Mouse (Mus musculus) embryo, embryonic 9.5 days (tissue): Measurements from ENCODE around the gene Vmn1r114.
"Not testable (repeated sequence)": the region's sequence is repeated elsewhere in the genome, so short reads cannot be mapped to it uniquely, and the experiment has no call there.

Experiments
- DNase-seq: peaks from one replicate; pipeline ENCODE4 v3.0.0-alpha.2; 2017; ENCODE audit errors: extremely low spot score

Gene Vmn1r114

DNA sequence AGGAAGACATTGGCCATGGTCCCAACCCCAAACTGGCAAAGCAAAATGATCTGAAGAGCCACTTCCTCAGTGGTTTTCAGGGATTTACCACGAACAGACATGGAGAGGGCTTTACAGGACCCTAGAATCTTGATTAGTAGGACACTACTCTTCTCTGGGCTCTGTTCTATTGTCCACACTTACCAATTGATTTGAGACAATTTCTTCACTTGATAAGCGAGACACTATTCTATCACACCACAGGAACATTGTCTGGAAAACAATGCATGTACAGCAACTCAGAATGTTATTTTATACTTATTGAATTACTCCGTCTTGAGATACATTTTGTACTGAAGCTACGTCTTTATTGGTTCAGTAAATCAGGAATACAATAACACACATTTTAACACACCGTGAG lies at the start of gene Vmn1r114:
Gene Vmn1r114, minus strand, starts transcription at position 101 of the 400 bp plus-strand sequence.
- DNase-seq = not testable (repeated sequence)

DNA sequence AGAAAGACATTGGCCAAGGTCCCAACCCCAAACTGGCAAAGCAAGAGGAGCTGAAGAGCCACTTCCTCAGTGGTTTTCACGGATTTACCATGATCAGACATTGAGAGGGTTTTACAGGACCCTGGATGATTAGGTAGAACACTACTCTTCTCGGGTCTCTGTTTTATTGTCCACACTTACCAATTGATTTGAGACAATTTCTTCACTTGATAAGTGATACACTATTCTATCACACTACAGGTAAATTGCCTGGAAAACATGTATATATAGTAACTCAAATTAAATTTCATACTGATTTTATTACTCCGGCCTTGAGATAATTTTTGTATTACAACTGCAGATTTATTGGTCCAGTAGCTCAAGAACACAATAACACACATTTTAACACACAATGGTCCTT lies 32.9 kb upstream of the Vmn1r114 start, which contains the start of gene Vmn1r115:
Gene Vmn1r115, minus strand, starts transcription at position 101 of the 400 bp plus-strand sequence.
- DNase-seq = not testable (repeated sequence)

DNA sequence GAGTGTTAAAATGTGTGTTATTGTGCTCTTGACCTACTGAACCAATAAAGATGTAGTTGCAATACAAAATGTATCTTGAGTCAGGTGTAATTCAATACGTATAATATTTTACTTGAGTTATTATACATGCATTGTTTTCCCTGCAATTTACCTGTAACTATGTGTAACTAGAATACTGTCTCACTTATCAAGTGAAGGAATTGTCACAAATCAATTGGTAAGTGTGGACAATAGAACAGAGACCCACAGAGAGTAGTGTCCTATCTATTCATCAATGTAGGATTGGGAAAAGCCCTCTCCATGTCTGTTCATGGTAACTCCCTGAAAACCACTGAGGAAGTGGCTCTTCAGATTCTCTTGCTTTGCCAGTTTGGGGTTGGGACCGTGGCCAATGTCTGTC lies 25.0 kb downstream of the Vmn1r114 start, which contains the start of gene Vmn1r113:
Gene Vmn1r113, plus strand, starts transcription at position 301 of the 400 bp plus-strand sequence.
- not testable (repeated sequence) for DNase-seq

DNA sequence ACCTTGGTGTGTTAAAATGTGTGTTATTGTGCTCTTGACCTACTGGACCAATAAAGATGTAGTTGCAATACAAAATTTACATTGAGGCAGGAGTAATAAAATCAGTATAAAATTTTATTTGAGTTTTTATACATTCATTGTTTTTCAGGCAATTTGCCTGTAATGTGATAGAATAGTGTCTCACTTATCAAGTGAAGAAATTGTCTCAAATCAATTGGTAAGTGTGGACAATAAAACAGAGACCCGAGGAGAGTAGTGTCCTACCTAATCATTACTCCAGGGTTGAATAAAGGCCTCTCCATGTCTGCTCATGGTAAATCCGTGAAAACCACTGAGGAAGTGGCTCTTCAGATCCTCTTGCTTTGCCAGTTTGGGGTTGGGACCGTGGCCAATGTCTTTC lies 41.1 kb downstream of the Vmn1r114 start, which contains the start of gene Vmn1r112:
Gene Vmn1r112, plus strand, starts transcription at position 301 of the 400 bp plus-strand sequence.
- DNase-seq = not testable (repeated sequence)
